Mouse (Mus musculus) small intestine, adult 2 months (tissue): ENCODE data around the gene Bmp5. TPM values are rescaled to one million over a fixed set of nuclear protein-coding genes. Genes with fewer than 3 reads are reported as not detected.

ENCODE experiments used
- H3K27ac ChIP-seq: fragments of 200-500 bp; 2 replicates; pipeline ENCODE4 v1.5.1; 2012; ENCODE audit warnings: low read depth, low read length, control low read depth, inconsistent platforms; ENCODE audit not compliant: insufficient read depth
- H3K27me3 ChIP-seq: fragments of 200-500 bp; 2 replicates; pipeline ENCODE4 v1.6.1; 2012; ENCODE audit warnings: mild to moderate bottlenecking, moderate library complexity, low read length, inconsistent platforms; ENCODE audit not compliant: control insufficient read depth, insufficient read depth
- H3K36me3 ChIP-seq: fragments of 200-500 bp; 2 replicates; pipeline ENCODE4 v1.6.1; 2012; ENCODE audit warnings: mild to moderate bottlenecking, low read length, control low read depth, inconsistent platforms; ENCODE audit not compliant: control insufficient read depth, insufficient read depth
- H3K4me1 ChIP-seq: fragments of 200-500 bp; 2 replicates; pipeline ENCODE4 v1.6.1; 2012; ENCODE audit warnings: low read length, inconsistent platforms, mixed read lengths; ENCODE audit not compliant: control insufficient read depth, insufficient read depth, insufficient read length
- H3K4me3 ChIP-seq: fragments of 200-500 bp; 2 replicates; pipeline ENCODE4 v1.5.1; 2012; ENCODE audit warnings: low read depth, mild to moderate bottlenecking, control low read depth, inconsistent platforms, low read length, moderate library complexity
- CTCF ChIP-seq: fragments of 200-500 bp; IDR thresholded peaks from 2 replicates; pipeline ENCODE4 v1.5.1; 2012; ENCODE audit warnings: low read depth, mild to moderate bottlenecking, control low read depth, inconsistent platforms, low read length, moderate library complexity, mixed read lengths; ENCODE audit not compliant: insufficient replicate concordance, insufficient read length; ENCODE audit errors: extremely low read depth
- POLR2A ChIP-seq: fragments of 200-500 bp; IDR thresholded peaks from 2 replicates; pipeline ENCODE4 v1.6.1; 2012; ENCODE audit warnings: low read depth, mild to moderate bottlenecking, control low read depth, inconsistent platforms, low read length, moderate library complexity
- WGBS: fragments of 180-500 bp; shearing (Covaris S2); methylation state at CpG from one replicate; pipeline ENCODE4 v1.1.7; 2018; 5-methylcytosine and 5-hydroxymethylcytosine counted together
- polyA plus RNA-seq: library from polyadenylated mRNA; depleted of rRNA; stranded (reverse); fragments of >200 nt; gene quantifications from 2 replicates; pipeline ENCODE4 v1.2.3, GENCODE M21; 2012; rRNA removed

The Bmp5 gene
- 0.84 and 1.9 TPM in 2 replicates for polyA plus RNA-seq

- no peaks in the 10 kb centered on the region for H3K4me1 ChIP-seq
- no peaks in the 10 kb centered on the region for H3K27me3 ChIP-seq
- H3K27ac ChIP-seq: peak within 1 kb of the TSS; percentile 62
- WGBS: 43% methylated on average over 7 of the region's 7 CpGs
- TF ChIP-seq POLR2A (no peak), CTCF (no peak)
- peak within 1 kb of the TSS; percentile 53 for H3K4me3 ChIP-seq
- H3K36me3 ChIP-seq: no peaks in the 10 kb centered on the region
These were observed at the start of gene Bmp5 for GRCm38 (mm10) chr9:75775129-75775845. Bmp5 (plus strand) TSS chr9:75775364.

GRCm38 (mm10) chr9:75760075-75760474 is 15.1 kb upstream of the Bmp5 start:
- 16% methylated on average over 5 of the region's 5 CpGs for WGBS
- Histone ChIP-seq H3K27me3 (no peaks in the 10 kb centered on the region), H3K27ac (no peak overlapping the region), H3K4me1 (no peaks in the 10 kb centered on the region), H3K36me3 (no peaks in the 10 kb centered on the region), H3K4me3 (no peak overlapping the region)
- TF ChIP-seq CTCF: no peak
- TF ChIP-seq POLR2A: no peak

GRCm38 (mm10) chr9:75761567-75761966 is 13.6 kb upstream of the Bmp5 start:
- Histone ChIP-seq H3K4me1 (no peaks in the 10 kb centered on the region), H3K4me3 (no peak overlapping the region), H3K27me3 (no peaks in the 10 kb centered on the region), H3K27ac (no peak overlapping the region), H3K36me3 (no peaks in the 10 kb centered on the region)
- 88% methylated on average over 2 of the region's 2 CpGs for WGBS
- TF ChIP-seq CTCF (no peak), POLR2A (no peak)

- no peaks in the 10 kb centered on the region for H3K4me1 ChIP-seq
- H3K27me3 ChIP-seq: no peaks in the 10 kb centered on the region
- H3K36me3 ChIP-seq: no peaks in the 10 kb centered on the region
- H3K27ac ChIP-seq: no peak overlapping the region
- WGBS: 27% methylated on average over 5 of the region's 5 CpGs
- TF ChIP-seq POLR2A (no peak), CTCF (no peak)
- H3K4me3 ChIP-seq: no peak overlapping the region
These were observed 12.7 kb upstream of the Bmp5 start for GRCm38 (mm10) chr9:75762487-75762886.

GRCm38 (mm10) chr9:75764792-75765191 is 10.4 kb upstream of the Bmp5 start:
- H3K4me3 ChIP-seq: no peak overlapping the region
- H3K36me3 ChIP-seq: no peaks in the 10 kb centered on the region
- H3K27ac ChIP-seq: no peak overlapping the region
- no peaks in the 10 kb centered on the region for H3K27me3 ChIP-seq
- WGBS: 76% methylated on average over 7 of the region's 7 CpGs
- TF ChIP-seq POLR2A (no peak), CTCF (no peak)
- no peaks in the 10 kb centered on the region for H3K4me1 ChIP-seq

GRCm38 (mm10) chr9:75766521-75766920 is 8.6 kb upstream of the Bmp5 start:
- TF ChIP-seq POLR2A: no peak
- no peak for TF ChIP-seq CTCF
- Histone ChIP-seq H3K4me1 (no peaks in the 10 kb centered on the region), H3K27me3 (no peaks in the 10 kb centered on the region), H3K27ac (no peak overlapping the region), H3K36me3 (no peaks in the 10 kb centered on the region), H3K4me3 (no peak overlapping the region)
- 80% methylated on average over 5 of the region's 5 CpGs for WGBS

- no peak for TF ChIP-seq POLR2A
- TF ChIP-seq CTCF: no peak
- Histone ChIP-seq H3K27me3 (no peaks in the 10 kb centered on the region), H3K27ac (no peak overlapping the region), H3K4me1 (no peaks in the 10 kb centered on the region), H3K4me3 (no peak overlapping the region), H3K36me3 (no peaks in the 10 kb centered on the region)
- 21% methylated on average over 3 of the region's 3 CpGs for WGBS
These were observed 6.1 kb upstream of the Bmp5 start for GRCm38 (mm10) chr9:75769042-75769441.
